Comparison of ENCODE assay signal across 8 mouse cellular contexts in the genomic region with DNA sequence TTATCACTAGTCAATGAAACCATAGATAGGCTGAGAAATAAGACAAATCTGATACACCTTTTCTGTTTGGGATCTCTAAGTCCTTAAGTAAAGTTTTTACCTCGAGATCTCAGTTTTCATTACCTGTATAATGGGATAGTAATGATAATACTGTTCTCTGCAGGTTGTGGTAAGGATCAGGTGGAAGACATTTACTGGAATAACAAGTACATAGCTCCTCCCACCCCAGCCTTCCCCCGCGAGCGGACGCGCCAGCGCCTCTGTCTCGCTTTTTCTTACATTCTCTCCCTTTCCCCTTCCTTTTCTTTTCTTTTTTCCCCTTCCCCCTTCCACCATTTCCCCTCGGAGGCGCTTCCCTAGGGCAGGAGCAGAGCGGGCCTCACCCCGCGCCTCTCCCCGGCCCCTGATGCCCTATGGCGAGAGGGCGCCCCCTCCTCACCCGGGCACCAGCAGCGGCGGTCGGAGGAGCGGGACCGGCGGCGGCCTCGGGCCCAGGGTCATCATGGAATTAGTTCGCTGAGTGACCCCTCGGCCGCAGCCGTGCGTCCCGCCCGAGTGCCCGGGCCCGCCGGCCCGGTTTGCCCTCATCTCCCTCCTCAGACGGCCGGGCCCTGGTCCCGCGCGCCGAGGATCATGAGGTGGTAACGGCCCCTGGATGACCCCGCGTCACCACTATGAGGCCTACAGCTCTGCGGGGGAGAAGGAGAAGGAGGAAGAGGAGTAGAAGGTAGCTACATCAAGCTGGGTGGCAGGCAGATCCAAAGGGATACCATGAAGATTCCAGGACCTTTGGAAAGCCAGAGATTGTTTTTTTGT.
DNase-seq lines count a peak whose midpoint lies in the region; ATAC-seq and TF ChIP-seq lines count a peak whose summit lies in the region.

No protein-coding gene starts in this region.

- intact Hi-C loops in heart, postnatal 10 days (cut with DNase I), result no loop called here

- peak overlapping the region; percentile 65 for H3K9ac ChIP-seq in heart, embryonic 12.5 days
- peak overlapping the region; percentile 51 for H3K9ac ChIP-seq in forebrain, embryonic 16.5 days (replicated peaks; ENCODE audit: low read depth, low read length)

- 4% methylated on average over 45 of the region's 46 CpGs for WGBS in heart, embryonic 12.5 days
- 5% methylated on average over 46 of the region's 46 CpGs for WGBS in forebrain, embryonic 16.5 days
- 12% methylated on average over 45 of the region's 46 CpGs for WGBS in thymus, adult 2 months

- no peak for TF ChIP-seq CTCF in thymus, adult 2 months (IDR thresholded peaks at IDR 0.05; ENCODE audit: borderline replicate concordance, control insufficient read depth, extremely low read depth, insufficient read depth, low read length, poor library complexity)

- ATAC-seq in heart, embryonic 12.5 days (ENCODE audit: insufficient number of reproducible peaks, low FRiP score), result no peak
- peak; percentile 43 for ATAC-seq in forebrain, embryonic 16.5 days
- ATAC-seq in granulocyte monocyte progenitor cell, adult 5-6 weeks (replicated peaks; ENCODE audit: poor library complexity, severe bottlenecking), result no peak

- H3K4me2 ChIP-seq in heart, embryonic 12.5 days, result peak overlapping the region; percentile 89
- H3K4me2 ChIP-seq in forebrain, embryonic 16.5 days (ENCODE audit: low read length), result peak overlapping the region; percentile 67

- no peak overlapping the region for H3K27ac ChIP-seq in heart, embryonic 12.5 days (ENCODE audit: poor library complexity, severe bottlenecking)
- H3K27ac ChIP-seq in forebrain, embryonic 16.5 days (ENCODE audit: low read length), result no peak overlapping the region
- no peak overlapping the region for H3K27ac ChIP-seq in thymus, adult 2 months (ENCODE audit: control insufficient read depth, insufficient read depth, low read length)

- peak overlapping the region; percentile 61 for H3K4me3 ChIP-seq in heart, embryonic 12.5 days
- H3K4me3 ChIP-seq in forebrain, embryonic 16.5 days (replicated peaks; ENCODE audit: low read length), result peak overlapping the region; percentile 43
- H3K4me3 ChIP-seq in thymus, adult 2 months (ENCODE audit: control insufficient read depth, insufficient read depth, low read length), result no peak overlapping the region

- no peak for TF ChIP-seq POLR2A in thymus, adult 2 months (IDR thresholded peaks at IDR 0.05; ENCODE audit: control insufficient read depth, extremely low read depth, insufficient read depth, low read length, poor library complexity)

- no peaks in the 10 kb centered on the region for H3K4me1 ChIP-seq in heart, embryonic 12.5 days (replicated peaks)
- H3K4me1 ChIP-seq in forebrain, embryonic 16.5 days (replicated peaks; ENCODE audit: control insufficient read depth, insufficient read depth, low read length), result peaks cover 16% of the 10 kb centered on the region
- H3K4me1 ChIP-seq in thymus, adult 2 months (replicated peaks; ENCODE audit: control insufficient read depth, insufficient read depth, low read length), result no peaks in the 10 kb centered on the region

- 0 out of 2 replicates have a peak, but pooled peaks cover 7% of the 10 kb centered on the region for H3K27me3 ChIP-seq in heart, embryonic 12.5 days (replicated peaks)
- H3K27me3 ChIP-seq in forebrain, embryonic 16.5 days (replicated peaks; ENCODE audit: control insufficient read depth, insufficient read depth, low read length), result no peaks in the 10 kb centered on the region
- H3K27me3 ChIP-seq in thymus, adult 2 months (ENCODE audit: control insufficient read depth, insufficient read depth, low read length), result no peaks in the 10 kb centered on the region; the same call in 1 of the 2 replicates

- H3K36me3 ChIP-seq in heart, embryonic 12.5 days, result no peaks in the 10 kb centered on the region
- no peaks in the 10 kb centered on the region for H3K36me3 ChIP-seq in forebrain, embryonic 16.5 days (ENCODE audit: control insufficient read depth, insufficient read depth)
- no peaks in the 10 kb centered on the region for H3K36me3 ChIP-seq in thymus, adult 2 months (ENCODE audit: control insufficient read depth, insufficient read depth, low read length)

- no peak for DNase-seq in heart, postnatal 10 days
- peak; percentile 52 for DNase-seq in ZHBTc4 (ENCODE audit: low read depth, low spot score)
- DNase-seq in mesoderm, embryonic 11.5 days (ENCODE audit: low read depth, low spot score), result peak; percentile 23
- DNase-seq in thymus, adult 2 months, result no peak
- DNase-seq in lung, postnatal 14 days, result no peak

- H3K9me3 ChIP-seq in heart, embryonic 12.5 days (replicated peaks), result no peaks in the 10 kb centered on the region
- H3K9me3 ChIP-seq in forebrain, embryonic 16.5 days (ENCODE audit: control insufficient read depth, low read length), result no peaks in the 10 kb centered on the region

Comparison
In these comparisons a context has a peak if more than half of its experiments do, and no peak if none do; other contexts are left out.
1. DNase-seq: peak in ZHBTc4 (single experiment) and mesoderm, embryonic 11.5 days (single experiment); none in heart, postnatal 10 days (0 of 2), thymus, adult 2 months (single experiment) and lung, postnatal 14 days (single experiment).